In the genomic region with DNA sequence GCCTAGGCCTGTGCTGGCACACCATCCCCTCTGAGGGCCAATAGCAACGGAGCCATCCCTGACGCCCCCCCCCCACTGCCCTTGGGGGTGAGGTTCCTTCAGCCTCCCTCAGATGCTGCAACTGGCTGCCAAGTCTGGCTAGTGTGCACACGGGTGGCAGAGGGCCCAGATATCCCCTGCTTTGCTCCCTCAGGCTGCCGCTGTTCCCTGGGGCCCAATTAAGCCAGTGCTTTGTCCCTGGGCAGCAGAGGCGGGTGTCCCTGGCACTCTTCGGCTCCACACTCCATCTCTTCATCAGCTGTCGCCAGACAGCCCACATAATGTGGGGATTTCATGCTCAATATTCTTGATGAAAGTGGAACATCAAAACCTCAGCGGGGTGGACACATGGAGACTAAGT, we compare ENCODE assay signal across 12 mouse cellular contexts.
DNase-seq lines count a peak whose midpoint lies in the region; ATAC-seq and TF ChIP-seq lines count a peak whose summit lies in the region.
"Had no signal": no experiment of that assay in that cellular context is flagged by ENCODE, and none has a peak within 500 bp of the region (broad histone marks: within the 10 kb centered on the region; RNA-seq: fewer than 3 reads in every experiment).

No protein-coding gene starts in this region.

- H3K4me2 ChIP-seq in forebrain, embryonic 16.5 days (ENCODE audit: low read length) = no peak overlapping the region
- H3K4me2 ChIP-seq in liver, postnatal 0 days (ENCODE audit: low read depth, low read length) = no peak overlapping the region
- H3K4me2 ChIP-seq: stomach, embryonic 15.5 days had no signal

- intact Hi-C loops in left cerebral cortex, postnatal 4 days (cut with DNase I) = no loop called here

- WGBS in forebrain, embryonic 16.5 days = 24% methylated on average over 7 of the region's 8 CpGs
- WGBS in thymus, adult 2 months = 94% methylated on average over 8 of the region's 8 CpGs
- WGBS in limb, embryonic 10.5 days = 70% methylated on average over 8 of the region's 8 CpGs
- 83% methylated on average over 6 of the region's 8 CpGs for WGBS in liver, postnatal 0 days (ENCODE audit: insufficient replicate concordance)

- peak overlapping the region; percentile 46 for H3K27ac ChIP-seq in forebrain, embryonic 16.5 days (ENCODE audit: low read length)
- H3K27ac ChIP-seq in thymus, adult 2 months (ENCODE audit: control insufficient read depth, insufficient read depth, low read length) = no peak overlapping the region
- no peak overlapping the region for H3K27ac ChIP-seq in limb, embryonic 10.5 days
- H3K27ac ChIP-seq in liver, postnatal 0 days (ENCODE audit: low read depth) = no peak overlapping the region
- H3K27ac ChIP-seq: macrophage; stomach, embryonic 15.5 days had no signal

- peak; percentile 77 for ATAC-seq in forebrain, embryonic 16.5 days
- no peak for ATAC-seq in liver, postnatal 0 days

- TF ChIP-seq CTCF in thymus, adult 2 months (IDR thresholded peaks at IDR 0.05; ENCODE audit: borderline replicate concordance, control insufficient read depth, extremely low read depth, insufficient read depth, low read length, poor library complexity) = no peak
- no peak for TF ChIP-seq CTCF in liver, postnatal 0 days (IDR thresholded peaks at IDR 0.05; ENCODE audit: low read depth)

- no peak overlapping the region for H3K9ac ChIP-seq in forebrain, embryonic 16.5 days (replicated peaks; ENCODE audit: low read depth, low read length)
- no peak overlapping the region for H3K9ac ChIP-seq in liver, postnatal 0 days (replicated peaks)
- H3K9ac ChIP-seq: stomach, embryonic 15.5 days had no signal

- peak; percentile 10 for DNase-seq in cerebellum, adult 11-12 months
- no peak for DNase-seq in cerebellum, adult 8-10 months
- DNase-seq in 3134 (ENCODE audit: extremely low read depth, insufficient read length, low spot score) = peak; percentile 38
- peak; percentile 59 for DNase-seq in left cerebral cortex, postnatal 4 days
- DNase-seq in thymus, adult 2 months = no peak
- no peak for DNase-seq in limb, embryonic 10.5 days (ENCODE audit: low spot score)
- no peak for DNase-seq in liver, postnatal 0 days
- DNase-seq: heart, postnatal 10 days; kidney, postnatal 14 days had no signal

- peaks cover 26% of the 10 kb centered on the region for H3K4me1 ChIP-seq in forebrain, embryonic 16.5 days (replicated peaks; ENCODE audit: control insufficient read depth, insufficient read depth, low read length)
- H3K4me1 ChIP-seq in thymus, adult 2 months (replicated peaks; ENCODE audit: control insufficient read depth, insufficient read depth, low read length) = no peaks in the 10 kb centered on the region
- H3K4me1 ChIP-seq in limb, embryonic 10.5 days = peaks cover 14% of the 10 kb centered on the region
- H3K4me1 ChIP-seq in liver, postnatal 0 days (ENCODE audit: insufficient read depth) = no peaks in the 10 kb centered on the region
- H3K4me1 ChIP-seq: stomach, embryonic 15.5 days had no signal

- H3K4me3 ChIP-seq in forebrain, embryonic 16.5 days (replicated peaks; ENCODE audit: low read length) = no peak overlapping the region
- H3K4me3 ChIP-seq in thymus, adult 2 months (ENCODE audit: control insufficient read depth, insufficient read depth, low read length) = no peak overlapping the region
- no peak overlapping the region for H3K4me3 ChIP-seq in limb, embryonic 10.5 days
- H3K4me3 ChIP-seq in liver, postnatal 0 days (ENCODE audit: low read depth, low read length) = no peak overlapping the region
- H3K4me3 ChIP-seq: stomach, embryonic 15.5 days had no signal

- TF ChIP-seq EP300 in liver, postnatal 0 days (IDR thresholded peaks at IDR 0.05; ENCODE audit: low read depth) = no peak

- no peaks in the 10 kb centered on the region for H3K27me3 ChIP-seq in forebrain, embryonic 16.5 days (replicated peaks; ENCODE audit: control insufficient read depth, insufficient read depth, low read length)
- H3K27me3 ChIP-seq in thymus, adult 2 months (ENCODE audit: control insufficient read depth, insufficient read depth, low read length) = no peaks in the 10 kb centered on the region
- peaks cover 100% of the 10 kb centered on the region for H3K27me3 ChIP-seq in limb, embryonic 10.5 days (ENCODE audit: low read depth, poor library complexity, severe bottlenecking)
- peaks cover 10% of the 10 kb centered on the region; the same call in 1 of the 2 replicates for H3K27me3 ChIP-seq in liver, postnatal 0 days (ENCODE audit: insufficient read depth, low read length)

- H3K36me3 ChIP-seq in forebrain, embryonic 16.5 days (ENCODE audit: control insufficient read depth, insufficient read depth) = no peaks in the 10 kb centered on the region
- H3K36me3 ChIP-seq in thymus, adult 2 months (ENCODE audit: control insufficient read depth, insufficient read depth, low read length) = no peaks in the 10 kb centered on the region
- no peaks in the 10 kb centered on the region for H3K36me3 ChIP-seq in limb, embryonic 10.5 days
- no peaks in the 10 kb centered on the region for H3K36me3 ChIP-seq in liver, postnatal 0 days (replicated peaks; ENCODE audit: insufficient read depth, low read length)
- H3K36me3 ChIP-seq: stomach, embryonic 15.5 days had no signal

- H3K9me3 ChIP-seq in forebrain, embryonic 16.5 days (ENCODE audit: control insufficient read depth, low read length) = no peaks in the 10 kb centered on the region
- H3K9me3 ChIP-seq in limb, embryonic 10.5 days (replicated peaks) = no peaks in the 10 kb centered on the region
- no peaks in the 10 kb centered on the region for H3K9me3 ChIP-seq in liver, postnatal 0 days (ENCODE audit: low read length)
- H3K9me3 ChIP-seq: stomach, embryonic 15.5 days had no signal

- no peak for TF ChIP-seq POLR2A in thymus, adult 2 months (IDR thresholded peaks at IDR 0.05; ENCODE audit: control insufficient read depth, extremely low read depth, insufficient read depth, low read length, poor library complexity)

Comparison
In these comparisons a context has a peak if more than half of its experiments do, and no peak if none do; other contexts are left out.
1. DNase-seq: peak in cerebellum, adult 11-12 months (single experiment), 3134 (single experiment) and left cerebral cortex, postnatal 4 days (single experiment); none in cerebellum, adult 8-10 months (single experiment), thymus, adult 2 months (single experiment), limb, embryonic 10.5 days (single experiment) and liver, postnatal 0 days (single experiment).